Mouse (Mus musculus): Measurements from ENCODE around the gene Cyb5r2. TPM values are rescaled to one million over a fixed set of nuclear protein-coding genes. Genes with fewer than 3 reads are reported as not detected.
A peak's percentile ranks its signal among the peaks of the same experiment; 100 is the strongest.

Cyb5r2 gene
- total and polyA plus RNA-seq, 3 experiments, result 0.17 TPM; not detected in 2

DNA sequence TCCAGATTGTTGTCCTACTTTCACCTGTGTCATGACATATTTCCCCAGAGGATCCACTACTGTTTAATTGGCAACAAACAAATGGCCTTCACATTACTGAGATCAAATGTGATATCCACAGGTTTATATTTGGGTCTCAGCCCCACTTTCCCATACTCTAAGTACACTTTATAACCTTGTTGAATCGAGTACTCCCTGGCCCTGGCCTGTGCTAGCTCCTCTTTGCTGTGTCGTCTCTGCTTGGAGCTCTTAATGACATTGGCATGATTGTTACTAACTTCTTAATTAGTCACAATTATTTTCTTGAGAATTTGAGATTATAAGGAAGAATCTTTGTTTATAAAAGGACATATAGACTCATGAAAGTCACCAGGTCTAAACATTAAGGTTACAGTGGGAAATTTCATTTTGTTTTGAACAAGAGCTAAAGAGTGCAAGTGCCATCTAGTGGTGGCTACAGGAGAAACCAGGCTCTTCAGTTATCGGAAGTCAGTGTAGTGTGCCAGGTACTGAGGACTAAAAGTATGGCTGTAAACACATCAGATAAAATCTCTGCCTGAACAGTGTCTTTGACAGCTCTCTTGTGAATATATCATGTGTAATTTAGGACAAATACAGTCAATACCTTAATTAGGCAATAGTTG, 30.3 kb upstream of the Cyb5r2 start:
- Histone ChIP-seq H3K27ac (ENCODE audit: insufficient read depth, low read depth) (no peak overlapping the region), H3K9me3 (replicated peaks; ENCODE audit: low read length) (no peaks in the 10 kb centered on the region), H3K36me3 (replicated peaks in 1 of 2; ENCODE audit: control insufficient read depth in 1 of 2, insufficient read depth in 1 of 2, low read length in 1 of 2) (no peaks in the 10 kb centered on the region), H3K4me1 (ENCODE audit: control insufficient read depth in 1 of 2, insufficient read depth in 2 of 2) (no peaks in the 10 kb centered on the region), H3K79me2 (replicated peaks; ENCODE audit: control insufficient read depth, extremely low read depth, insufficient read depth, poor library complexity, severe bottlenecking) (no peaks in the 10 kb centered on the region), H3K4me3 (replicated peaks in 1 of 3; ENCODE audit: low read depth in 2 of 3, low read length in 2 of 3, poor library complexity in 1 of 3) (no peak overlapping the region), H3K9ac (ENCODE audit: insufficient read depth, low read depth) (no peak overlapping the region), H3K27me3 (replicated peaks) (no peaks in the 10 kb centered on the region), H3K4me2 (ENCODE audit: insufficient read depth, low read depth, poor library complexity, severe bottlenecking) (no peak overlapping the region)
- TF ChIP-seq SMC3 (IDR thresholded peaks at IDR 0.05; ENCODE audit: low read depth, low read length) (peak; percentile 48), ETS1 (conservative IDR thresholded peaks at IDR 0.05; ENCODE audit: low read depth, low read length) (no peak), RAD21 (IDR thresholded peaks at IDR 0.05; ENCODE audit: low read depth, low read length) (peak; percentile 77), BHLHE40 (IDR thresholded peaks at IDR 0.05; ENCODE audit: low read depth, low read length) (no peak), MAZ (IDR thresholded peaks at IDR 0.05; ENCODE audit: low read depth, low read length) (no peak), MAX (IDR thresholded peaks at IDR 0.05; ENCODE audit: low read length) (no peak), CTCF (conservative IDR thresholded peaks at IDR 0.05 in 1 of 2, IDR thresholded peaks at IDR 0.05 in 1 of 2; ENCODE audit: low read depth in 2 of 2, low read length in 2 of 2) (peak; percentile 71 to 81)
- in situ Hi-C loops (cut with MboI; ENCODE audit: low pct_ligation_motif_present, low pct_unique_long_range_greater_than_20kb, low sequenced_read_pairs), result no loop called here
- dilution Hi-C loops (cut with MboI; ENCODE audit: extremely low pct_ligation_motif_present, extremely low pct_unique_long_range_greater_than_20kb, low sequenced_read_pairs), result no loop called here
- peak; percentile 44 for DNase-seq (ENCODE audit: extremely low read depth)

- in situ Hi-C loops (cut with MboI; ENCODE audit: low pct_ligation_motif_present, low pct_unique_long_range_greater_than_20kb, low sequenced_read_pairs), result no loop called here
Observed at GRCm38 (mm10) chr7:107779611-107780010, 21.8 kb upstream of the Cyb5r2 start.

More at GRCm38 (mm10) chr7:107779611-107780010, 21.8 kb upstream of the Cyb5r2 start:
- peak; percentile 34 for DNase-seq (ENCODE audit: extremely low read depth)
- H3K4me1 ChIP-seq (ENCODE audit: control insufficient read depth in 1 of 2, insufficient read depth in 2 of 2), result no peaks in the 10 kb centered on the region
- H3K9me3 ChIP-seq (replicated peaks; ENCODE audit: low read length), result no peaks in the 10 kb centered on the region
- H3K27ac ChIP-seq (ENCODE audit: insufficient read depth, low read depth), result no peak overlapping the region
- H3K4me2 ChIP-seq (ENCODE audit: insufficient read depth, low read depth, poor library complexity, severe bottlenecking), result no peak overlapping the region
- TF ChIP-seq ELF1 (IDR thresholded peaks at IDR 0.05; ENCODE audit: low read depth, low read length), result no peak
- no peak for TF ChIP-seq JUND (conservative IDR thresholded peaks at IDR 0.05; ENCODE audit: low read depth, low read length)
- no peak for TF ChIP-seq MEF2A (IDR thresholded peaks at IDR 0.05; ENCODE audit: borderline replicate concordance, low read depth, low read length)
- TF ChIP-seq POLR2A (IDR thresholded peaks at IDR 0.05; ENCODE audit: low read depth, low read length), result no peak
- no peak for TF ChIP-seq HCFC1 (IDR thresholded peaks at IDR 0.05; ENCODE audit: low read depth, low read length)
- peak; percentile 75 for TF ChIP-seq RAD21 (IDR thresholded peaks at IDR 0.05; ENCODE audit: low read depth, low read length)
- TF ChIP-seq SIN3A (IDR thresholded peaks at IDR 0.05; ENCODE audit: low read length), result no peak
- TF ChIP-seq MAFK (IDR thresholded peaks at IDR 0.05; ENCODE audit: insufficient replicate concordance, low read length), result no peak
- TF ChIP-seq GABPA (IDR thresholded peaks at IDR 0.05; ENCODE audit: insufficient replicate concordance, low read depth, low read length), result no peak
- TF ChIP-seq UBTF (IDR thresholded peaks at IDR 0.05; ENCODE audit: low read depth, low read length), result no peak
- no peak for TF ChIP-seq JUN (IDR thresholded peaks at IDR 0.05; ENCODE audit: insufficient read depth, low read depth, low read length)
- peak; percentile 79 to 91 for TF ChIP-seq CTCF (conservative IDR thresholded peaks at IDR 0.05 in 1 of 2, IDR thresholded peaks at IDR 0.05 in 1 of 2; ENCODE audit: low read depth in 2 of 2, low read length in 2 of 2)
- TF ChIP-seq ZMIZ1 (IDR thresholded peaks at IDR 0.05; ENCODE audit: low read depth, low read length), result no peak
- TF ChIP-seq MAZ (IDR thresholded peaks at IDR 0.05; ENCODE audit: low read depth, low read length), result no peak
- no peak for TF ChIP-seq TBP (conservative IDR thresholded peaks at IDR 0.05; ENCODE audit: low read depth, low read length)
- no peak for TF ChIP-seq NELFE (IDR thresholded peaks at IDR 0.05; ENCODE audit: low read depth, low read length)
- TF ChIP-seq USF1 (IDR thresholded peaks at IDR 0.05; ENCODE audit: low read depth, low read length), result no peak
- peak; percentile 73 for TF ChIP-seq SMC3 (IDR thresholded peaks at IDR 0.05; ENCODE audit: low read depth, low read length)
- no peak for TF ChIP-seq NRF1 (IDR thresholded peaks at IDR 0.05; ENCODE audit: low read depth, low read length)
- no peak for TF ChIP-seq ZNF384 (IDR thresholded peaks at IDR 0.05; ENCODE audit: low read depth, low read length)
- TF ChIP-seq CHD1 (IDR thresholded peaks at IDR 0.05; ENCODE audit: low read depth, low read length), result no peak
- dilution Hi-C loops (cut with MboI; ENCODE audit: extremely low pct_ligation_motif_present, extremely low pct_unique_long_range_greater_than_20kb, low sequenced_read_pairs), result no loop called here
- no peak overlapping the region for H3K9ac ChIP-seq (ENCODE audit: insufficient read depth, low read depth)
- H3K79me2 ChIP-seq (replicated peaks; ENCODE audit: control insufficient read depth, extremely low read depth, insufficient read depth, poor library complexity, severe bottlenecking), result no peaks in the 10 kb centered on the region
- no peaks in the 10 kb centered on the region for H3K36me3 ChIP-seq (replicated peaks in 1 of 2; ENCODE audit: control insufficient read depth in 1 of 2, insufficient read depth in 1 of 2, low read length in 1 of 2)
- no peaks in the 10 kb centered on the region for H3K27me3 ChIP-seq (replicated peaks)
- H3K4me3 ChIP-seq (replicated peaks in 1 of 3; ENCODE audit: low read depth in 2 of 3, low read length in 2 of 3, poor library complexity in 1 of 3), result no peak overlapping the region
